Mouse (Mus musculus) hindbrain, embryonic 11.5 days (tissue): ENCODE measurements around the gene Ifngr2. TPM values are rescaled to one million over a fixed set of nuclear protein-coding genes. Genes with fewer than 3 reads are reported as not detected.

Experiments
- ATAC-seq: fragments of 200-750 bp; cut with Nextera tagmentation; 2 replicates; pipeline ENCODE4 v1.8.0; 2017; ENCODE audit warnings: mild to moderate bottlenecking, moderate TSS enrichment, moderate library complexity; ENCODE audit not compliant: low FRiP score
- DNase-seq: peaks from one replicate; pipeline ENCODE4 v3.0.0-alpha.2; 2015; ENCODE audit warnings: low spot score
- H3K27ac ChIP-seq: fragments of 300-500 bp; sonication (generic); 2 replicates; pipeline ENCODE4 v1.5.1; 2014; ENCODE audit warnings: mild to moderate bottlenecking, low read depth, low read length
- H3K27me3 ChIP-seq: fragments of 300-500 bp; sonication (generic); 2 replicates; pipeline ENCODE4 v1.6.1; 2014; ENCODE audit warnings: mild to moderate bottlenecking, low read length, moderate library complexity, mixed read lengths; ENCODE audit not compliant: control insufficient read depth, insufficient read depth
- H3K36me3 ChIP-seq: fragments of 300-500 bp; sonication (generic); 2 replicates; pipeline ENCODE4 v1.6.1; 2014; ENCODE audit warnings: mild to moderate bottlenecking, low read length, moderate library complexity, mixed read lengths; ENCODE audit not compliant: control insufficient read depth, insufficient read depth
- H3K4me1 ChIP-seq: fragments of 300-500 bp; sonication (generic); replicated peaks from 2 replicates; pipeline ENCODE4 v1.6.1; 2014; ENCODE audit warnings: low read length, mixed read lengths; ENCODE audit not compliant: control insufficient read depth, insufficient read depth
- H3K4me2 ChIP-seq: fragments of 300-500 bp; sonication (generic); replicated peaks from 2 replicates; pipeline ENCODE4 v1.6.1; 2014; ENCODE audit warnings: mild to moderate bottlenecking, low read depth, low read length
- H3K4me3 ChIP-seq: fragments of 300-500 bp; sonication (generic); 2 replicates; pipeline ENCODE4 v1.5.1; 2014; ENCODE audit warnings: low read depth, low read length
- H3K9ac ChIP-seq: fragments of 300-500 bp; sonication (generic); 2 replicates; pipeline ENCODE4 v1.6.1; 2014; ENCODE audit warnings: low read depth, low read length
- H3K9me3 ChIP-seq: fragments of 300-500 bp; sonication (generic); 2 replicates; pipeline ENCODE4 v1.6.1; 2016; ENCODE audit warnings: low read length; ENCODE audit not compliant: control insufficient read depth
- WGBS: fragments of 180-500 bp; shearing (Covaris S2); extraction: QIAGEN DNeasy Blood & Tissue Kit; methylation state at CpG from one replicate; pipeline ENCODE4 v1.1.7; 2014; 5-methylcytosine and 5-hydroxymethylcytosine counted together
- polyA plus RNA-seq: library from polyadenylated mRNA; unstranded; fragments of >200 nt; fragmentation: Nextera tagmentation; extraction: Ambion mirVana; gene quantifications from 2 replicates; pipeline ENCODE4 v1.2.1, GENCODE M21; 2014

Gene Ifngr2
- polyA plus RNA-seq, 1 experiment from 2014 or later, result 35.1 TPM

DNA sequence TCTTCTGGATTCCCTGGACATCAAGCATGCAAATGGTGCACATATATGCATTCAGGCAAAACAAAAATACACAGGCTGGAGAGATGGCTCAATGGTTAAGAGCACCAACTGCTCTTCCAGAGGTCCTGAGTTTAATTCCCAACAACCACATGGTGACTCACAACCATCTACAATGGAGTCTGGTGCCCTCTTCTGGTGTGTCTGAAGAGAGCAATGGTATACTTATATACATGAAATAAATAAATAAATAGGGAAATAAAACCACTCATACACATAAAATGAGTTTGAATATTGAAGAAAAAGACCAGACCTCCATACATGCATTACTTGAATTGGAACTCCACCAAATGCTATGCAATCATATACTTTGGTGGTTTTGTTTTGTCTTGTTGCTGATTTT lies 52.4 kb downstream of the Ifngr2 start:
- no peak overlapping the region for H3K4me3 ChIP-seq
- no peaks in the 10 kb centered on the region for H3K36me3 ChIP-seq
- no peak for ATAC-seq
- no peaks in the 10 kb centered on the region for H3K4me1 ChIP-seq
- no peak for DNase-seq
- peaks cover 4% of the 10 kb centered on the region; the same call in 1 of the 2 replicates for H3K27me3 ChIP-seq
- H3K4me2 ChIP-seq, result no peak overlapping the region
- H3K27ac ChIP-seq, result no peak overlapping the region
- H3K9ac ChIP-seq, result no peak overlapping the region
- H3K9me3 ChIP-seq, result no peaks in the 10 kb centered on the region

DNA sequence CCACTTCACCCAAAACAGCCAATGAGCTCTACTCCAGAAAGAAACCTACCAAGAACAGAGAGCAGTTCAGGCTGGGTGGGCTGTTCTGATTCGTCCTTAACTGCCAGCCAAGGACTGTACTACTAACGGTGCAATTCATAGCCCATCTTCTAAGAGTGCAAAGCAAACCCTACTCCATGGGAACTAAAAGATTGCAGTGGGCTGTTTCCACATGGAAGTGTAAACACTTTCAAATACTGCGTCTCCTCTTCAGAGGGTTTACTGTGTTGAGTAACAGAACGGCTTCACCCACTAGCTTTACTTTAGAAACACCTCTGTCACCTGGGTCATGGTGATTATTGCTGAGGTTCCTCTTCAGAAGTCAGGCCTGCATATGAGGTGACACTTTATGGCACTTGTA lies 54.2 kb downstream of the Ifngr2 start:
- WGBS, result 82% methylated on average over 4 of the region's 4 CpGs
- no peak for DNase-seq
- H3K4me1 ChIP-seq, result no peaks in the 10 kb centered on the region

DNA sequence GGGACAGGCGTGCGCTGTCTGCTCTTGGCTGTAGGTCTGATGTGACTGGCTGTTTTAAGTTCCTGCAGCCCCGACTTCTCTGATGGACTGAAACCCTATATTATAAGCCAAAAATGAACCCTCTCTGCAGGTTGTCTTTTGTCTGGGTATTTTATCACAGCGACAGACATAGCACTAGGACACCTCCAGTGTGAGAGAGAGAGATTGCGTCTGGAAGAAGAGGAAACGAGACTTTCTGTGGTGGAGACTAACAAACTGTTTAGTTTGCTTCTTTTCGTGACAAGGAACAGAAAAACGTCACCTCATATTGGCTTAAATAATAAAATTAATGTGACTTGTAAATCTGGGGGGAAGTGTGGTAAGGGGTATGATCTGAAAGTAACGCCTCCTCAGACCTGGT lies 54.8 kb downstream of the Ifngr2 start:
- Histone ChIP-seq H3K36me3 (no peaks in the 10 kb centered on the region), H3K9me3 (no peaks in the 10 kb centered on the region), H3K9ac (no peak overlapping the region), H3K4me1 (no peaks in the 10 kb centered on the region), H3K4me2 (no peak overlapping the region), H3K27ac (no peak overlapping the region), H3K4me3 (no peak overlapping the region), H3K27me3 (peaks cover 4% of the 10 kb centered on the region; the same call in 1 of the 2 replicates)
- WGBS, result 74% methylated on average over 9 of the region's 9 CpGs
- DNase-seq (no peak), ATAC-seq (no peak)

More for the DNA sequence above, 54.2 kb downstream of the Ifngr2 start:
- ATAC-seq, result no peak
- Histone ChIP-seq H3K36me3 (no peaks in the 10 kb centered on the region), H3K9me3 (no peaks in the 10 kb centered on the region), H3K27ac (no peak overlapping the region), H3K27me3 (peaks cover 4% of the 10 kb centered on the region; the same call in 1 of the 2 replicates), H3K4me2 (no peak overlapping the region), H3K9ac (no peak overlapping the region), H3K4me3 (no peak overlapping the region)

DNA sequence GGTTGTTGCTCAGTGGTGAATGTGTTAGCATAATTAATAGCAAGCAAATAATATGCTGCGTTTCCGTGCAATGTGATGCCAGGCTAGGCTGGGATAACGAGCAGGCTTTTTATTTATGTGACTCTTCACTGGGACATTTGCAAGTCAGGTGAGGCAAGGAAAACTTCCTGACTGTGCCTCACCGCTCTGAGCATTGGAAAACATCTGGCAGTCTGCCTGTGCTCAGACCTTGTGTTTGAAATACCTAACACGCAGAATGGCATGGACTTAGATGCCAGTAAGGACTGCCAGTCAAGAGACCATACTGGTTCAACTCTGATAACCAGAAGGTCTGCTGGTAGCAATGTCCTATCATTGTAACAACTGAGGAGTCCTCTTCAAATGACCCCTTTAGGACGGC lies 58.3 kb downstream of the Ifngr2 start:
- Histone ChIP-seq H3K4me1 (no peaks in the 10 kb centered on the region), H3K9ac (no peak overlapping the region), H3K27me3 (no peaks in the 10 kb centered on the region), H3K27ac (no peak overlapping the region), H3K4me2 (no peak overlapping the region), H3K9me3 (no peaks in the 10 kb centered on the region), H3K36me3 (no peaks in the 10 kb centered on the region), H3K4me3 (no peak overlapping the region)
- 84% methylated on average over 6 of the region's 6 CpGs for WGBS
- DNase-seq (no peak), ATAC-seq (no peak)

DNA sequence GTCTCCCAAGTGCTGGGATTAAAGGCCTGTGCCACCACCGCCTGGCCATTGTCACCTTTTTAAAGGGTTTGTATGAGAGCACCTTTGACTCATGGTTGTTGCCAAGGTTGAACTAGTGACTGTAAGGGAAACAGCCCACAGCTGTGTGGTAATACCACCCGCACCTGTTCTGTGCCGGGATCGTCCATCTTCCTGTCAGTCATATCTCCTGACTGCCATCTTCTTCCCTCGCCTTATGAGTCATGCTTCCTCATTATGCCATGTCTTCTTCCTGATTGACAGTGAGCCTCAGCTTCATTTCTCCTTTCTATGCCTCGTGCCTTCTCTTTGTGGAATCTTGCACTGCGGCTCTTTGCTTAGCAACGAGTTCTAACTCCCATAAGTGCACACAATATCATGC lies 60.1 kb downstream of the Ifngr2 start:
- 90% methylated on average over 8 of the region's 8 CpGs for WGBS
- Histone ChIP-seq H3K9me3 (no peaks in the 10 kb centered on the region), H3K27ac (no peak overlapping the region), H3K4me3 (no peak overlapping the region), H3K4me2 (no peak overlapping the region), H3K9ac (no peak overlapping the region), H3K4me1 (no peaks in the 10 kb centered on the region), H3K27me3 (no peaks in the 10 kb centered on the region), H3K36me3 (no peaks in the 10 kb centered on the region)
- DNase-seq (no peak), ATAC-seq (no peak)

DNA sequence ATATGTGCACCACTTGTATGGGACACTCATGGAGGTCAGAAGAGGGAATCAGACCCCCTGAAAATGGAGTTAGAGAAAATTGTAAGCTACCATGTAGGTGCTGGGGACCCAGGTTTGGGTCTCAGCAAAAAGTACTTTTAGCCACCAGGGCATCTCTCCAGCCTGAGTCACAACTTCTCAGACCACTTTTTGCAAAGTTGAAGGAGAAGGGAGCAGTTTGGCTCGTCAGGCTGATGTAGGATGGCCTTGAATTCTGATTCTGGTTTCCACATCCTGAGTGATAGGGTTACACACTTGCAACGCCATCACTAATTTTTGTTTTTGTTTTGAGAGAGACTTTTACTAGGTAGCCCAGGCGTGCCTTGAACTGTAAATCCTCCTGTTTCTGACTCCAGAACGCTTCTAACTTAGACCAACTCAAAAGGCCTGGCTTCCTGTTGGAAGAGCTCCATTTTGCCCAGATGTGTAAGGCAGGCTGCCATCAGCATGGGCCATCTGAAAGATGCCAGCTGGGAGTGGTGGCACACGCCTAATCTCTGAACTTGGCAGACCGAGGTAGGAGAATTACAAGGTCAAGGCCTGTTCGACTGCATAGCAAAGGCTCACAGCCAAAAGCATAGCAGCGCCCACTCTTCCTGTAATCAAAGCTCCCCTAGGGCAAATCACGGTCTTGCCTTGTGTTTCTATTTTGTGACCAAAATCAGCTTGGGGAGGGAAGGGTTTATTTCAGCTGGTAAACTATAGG lies 62.8 kb downstream of the Ifngr2 start:
- H3K36me3 ChIP-seq, result no peaks in the 10 kb centered on the region
- H3K4me1 ChIP-seq, result no peaks in the 10 kb centered on the region
- H3K4me3 ChIP-seq, result no peak overlapping the region
- ATAC-seq, result no peak
- no peaks in the 10 kb centered on the region for H3K9me3 ChIP-seq
- no peaks in the 10 kb centered on the region for H3K27me3 ChIP-seq
- no peak overlapping the region for H3K4me2 ChIP-seq
- no peak overlapping the region for H3K27ac ChIP-seq
- H3K9ac ChIP-seq, result no peak overlapping the region
- no peak for DNase-seq
- 84% methylated on average over 9 of the region's 9 CpGs for WGBS

DNA sequence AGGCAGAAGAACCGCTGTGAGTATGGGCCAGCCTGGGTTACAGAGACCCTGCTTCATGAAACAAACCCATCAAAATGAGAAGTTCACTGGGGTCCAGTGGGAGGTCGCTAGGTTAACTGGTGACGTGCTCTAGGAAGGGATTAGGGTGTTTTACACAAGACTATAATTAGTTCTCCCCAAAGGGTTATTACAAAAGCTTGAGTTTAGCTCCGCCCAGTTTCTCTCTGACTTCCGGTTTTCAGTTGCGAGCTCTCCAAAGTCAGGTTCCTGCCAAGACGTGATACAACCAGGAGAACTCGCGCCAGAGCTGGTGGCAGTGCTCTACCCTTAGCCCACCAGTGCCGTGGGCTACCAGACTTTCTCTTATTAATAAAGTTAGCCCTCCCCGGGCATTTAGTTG lies 64.4 kb downstream of the Ifngr2 start:
- no peak overlapping the region for H3K4me3 ChIP-seq
- H3K4me1 ChIP-seq, result no peaks in the 10 kb centered on the region
- H3K9ac ChIP-seq, result no peak overlapping the region
- H3K27me3 ChIP-seq, result no peaks in the 10 kb centered on the region
- no peak overlapping the region for H3K4me2 ChIP-seq
- H3K9me3 ChIP-seq, result no peaks in the 10 kb centered on the region
- ATAC-seq (no peak), DNase-seq (no peak)
- H3K27ac ChIP-seq, result no peak overlapping the region
- H3K36me3 ChIP-seq, result no peaks in the 10 kb centered on the region
- 73% methylated on average over 11 of the region's 11 CpGs for WGBS

DNA sequence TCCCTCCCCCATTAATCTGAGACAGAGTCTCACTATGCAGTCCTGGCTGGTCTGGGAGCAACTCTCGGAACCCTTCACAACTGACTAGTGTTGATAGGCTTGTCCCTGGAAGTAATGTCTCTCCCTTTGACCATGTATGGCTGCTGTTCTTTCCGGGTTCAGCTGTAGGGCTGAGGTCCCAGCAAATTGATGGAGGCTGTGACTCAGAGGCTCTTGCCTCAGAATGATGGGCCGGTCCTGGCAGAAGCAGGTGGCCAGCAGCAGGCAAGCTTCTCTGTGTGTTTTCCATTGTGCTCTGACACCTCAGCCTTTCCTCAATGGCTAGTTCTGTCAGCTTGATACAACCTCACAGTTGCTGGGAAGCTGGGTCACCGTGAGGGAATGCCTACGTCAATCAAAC lies 65.7 kb downstream of the Ifngr2 start:
- no peak overlapping the region; the same call in 1 of the 2 replicates for H3K9ac ChIP-seq
- no peaks in the 10 kb centered on the region for H3K27me3 ChIP-seq
- H3K4me2 ChIP-seq, result no peak overlapping the region
- no peak overlapping the region for H3K27ac ChIP-seq
- H3K36me3 ChIP-seq, result no peaks in the 10 kb centered on the region
- no peaks in the 10 kb centered on the region for H3K4me1 ChIP-seq
- WGBS, result 69% methylated on average over 5 of the region's 5 CpGs
- DNase-seq (no peak), ATAC-seq (no peak)
- no peaks in the 10 kb centered on the region for H3K9me3 ChIP-seq
- H3K4me3 ChIP-seq, result no peak overlapping the region

DNA sequence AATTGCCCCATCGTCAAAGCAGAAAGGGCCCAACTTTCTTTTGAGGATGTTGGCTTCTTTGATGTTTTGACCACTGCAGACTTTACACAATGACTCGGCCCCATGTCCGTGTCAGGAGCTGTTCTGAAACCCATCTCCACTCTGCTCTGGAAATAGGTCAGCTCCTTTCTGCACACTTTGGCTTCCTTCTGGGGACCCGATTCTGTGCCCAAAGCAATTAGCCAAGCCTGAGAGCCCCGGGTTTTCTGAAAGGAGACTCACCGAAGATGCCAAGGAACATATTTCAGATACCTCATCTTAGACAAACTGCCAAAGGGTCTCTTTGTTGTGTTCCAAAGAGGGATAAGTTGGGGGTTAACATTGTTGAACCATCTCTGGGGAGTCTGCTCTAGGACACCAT lies 67.7 kb downstream of the Ifngr2 start:
- no peaks in the 10 kb centered on the region for H3K9me3 ChIP-seq
- H3K27ac ChIP-seq, result no peak overlapping the region
- DNase-seq (no peak), ATAC-seq (no peak)
- H3K4me2 ChIP-seq, result no peak overlapping the region
- no peak overlapping the region for H3K9ac ChIP-seq
- no peak overlapping the region for H3K4me3 ChIP-seq
- no peaks in the 10 kb centered on the region for H3K4me1 ChIP-seq
- H3K36me3 ChIP-seq, result no peaks in the 10 kb centered on the region
- H3K27me3 ChIP-seq, result 0 out of 2 replicates have a peak, but pooled peaks cover 2% of the 10 kb centered on the region
- 90% methylated on average over 6 of the region's 6 CpGs for WGBS
